Mouse (Mus musculus): ENCODE measurements around the gene Slc27a1.

DNA sequence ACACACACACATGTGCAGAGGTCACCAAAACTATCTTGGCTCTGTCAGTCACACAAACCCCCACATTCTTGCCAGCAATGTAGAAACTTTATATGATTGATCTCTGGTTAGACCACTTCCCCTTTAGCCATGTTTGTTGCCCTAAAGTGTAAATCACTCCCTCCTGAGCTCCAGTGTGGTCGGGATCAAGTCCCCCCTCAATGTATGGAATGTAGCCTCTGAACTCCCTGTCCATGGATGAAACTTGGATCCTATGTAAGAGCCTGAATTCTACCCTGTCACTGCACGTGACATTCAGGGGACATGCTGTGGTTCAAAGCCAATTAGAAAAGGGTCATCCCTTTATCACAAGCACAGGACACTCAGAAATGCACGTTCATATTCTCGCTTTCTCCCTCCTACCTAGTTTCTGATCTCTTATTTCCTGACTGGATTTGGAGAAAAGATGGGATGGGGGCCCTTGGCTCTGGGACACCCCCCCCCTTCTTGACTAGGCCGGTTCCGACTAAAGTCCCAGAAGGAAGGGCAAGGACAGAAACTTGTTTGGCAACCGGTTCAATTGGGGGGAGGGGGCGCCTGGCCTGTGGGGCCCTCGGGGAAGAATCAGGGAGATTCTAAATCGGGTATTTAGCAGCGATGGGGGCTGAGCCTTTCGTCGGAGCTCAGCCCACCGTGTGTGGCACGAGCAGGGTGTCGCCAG is 59.9 kb downstream of the Slc27a1 start:
- TF ChIP-seq CTCF (IDR thresholded peaks at IDR 0.05; ENCODE audit: low read depth, low read length) (no peak), POLR2AphosphoS5 (IDR thresholded peaks at IDR 0.05; ENCODE audit: insufficient replicate concordance, low read depth, low read length) (no peak), GATA1 (IDR thresholded peaks at IDR 0.05; ENCODE audit: borderline replicate concordance, low read length) (no peak), TAL1 (conservative IDR thresholded peaks at IDR 0.05; ENCODE audit: low read depth, low read length) (no peak)

Measured in G1E (cell line).